Comparison of ENCODE assay signal across 9 mouse cellular contexts in genomic region chr7:16364901-16365500, GRCm38 (mm10). TPM values are rescaled to one million over a fixed set of nuclear protein-coding genes. Genes with fewer than 3 reads are reported as not detected.
DNase-seq lines count a peak whose midpoint lies in the region; ATAC-seq and TF ChIP-seq lines count a peak whose summit lies in the region.
"Had no signal": no experiment of that assay in that cellular context is flagged by ENCODE, and none has a peak within 500 bp of the region (broad histone marks: within the 10 kb centered on the region; RNA-seq: fewer than 3 reads in every experiment).

No protein-coding gene starts in this region.

- H3K9ac ChIP-seq in hindbrain, embryonic 13.5 days: no peak overlapping the region
- H3K9ac ChIP-seq in midbrain, embryonic 12.5 days (replicated peaks): no peak overlapping the region
- H3K9ac ChIP-seq: liver, embryonic 14.5 days had no signal

- WGBS in hindbrain, embryonic 13.5 days: 14% methylated on average over 4 of the region's 4 CpGs
- WGBS in midbrain, embryonic 12.5 days: 18% methylated on average over 4 of the region's 4 CpGs

- H3K27me3 ChIP-seq in hindbrain, embryonic 13.5 days: 0 out of 2 replicates have a peak, but pooled peaks cover 5% of the 10 kb centered on the region
- peaks cover 54% of the 10 kb centered on the region for H3K27me3 ChIP-seq in midbrain, embryonic 12.5 days

- peaks cover 18% of the 10 kb centered on the region for H3K4me1 ChIP-seq in hindbrain, embryonic 13.5 days (replicated peaks)
- H3K4me1 ChIP-seq in midbrain, embryonic 12.5 days: peaks cover 29% of the 10 kb centered on the region

- peak overlapping the region; percentile 40; the same call in 1 of the 2 replicates for H3K27ac ChIP-seq in layer of hippocampus, adult 2 months
- H3K27ac ChIP-seq in hindbrain, embryonic 13.5 days: peak overlapping the region; percentile 63
- peak overlapping the region; percentile 58 for H3K27ac ChIP-seq in midbrain, embryonic 12.5 days (replicated peaks)
- H3K27ac ChIP-seq: liver, embryonic 14.5 days had no signal

- H3K4me3 ChIP-seq in layer of hippocampus, adult 2 months: no peak overlapping the region
- no peak overlapping the region for H3K4me3 ChIP-seq in hindbrain, embryonic 13.5 days
- no peak overlapping the region for H3K4me3 ChIP-seq in midbrain, embryonic 12.5 days

- peaks cover 57% of the 10 kb centered on the region for H3K36me3 ChIP-seq in hindbrain, embryonic 13.5 days
- H3K36me3 ChIP-seq in midbrain, embryonic 12.5 days: peaks cover 71% of the 10 kb centered on the region

- no peak; the same call in 1 of the 2 replicates for ATAC-seq in hindbrain, embryonic 13.5 days (ENCODE audit: low FRiP score)
- peak; percentile 77 for ATAC-seq in midbrain, embryonic 12.5 days (ENCODE audit: low FRiP score, low read depth)
- no peak for ATAC-seq in inflammation-experienced regulatory T-cells, adult 6 months

- no peaks in the 10 kb centered on the region for H3K9me3 ChIP-seq in hindbrain, embryonic 13.5 days
- H3K9me3 ChIP-seq in midbrain, embryonic 12.5 days: no peaks in the 10 kb centered on the region

- TF ChIP-seq CTCF in layer of hippocampus, adult 2 months (conservative IDR thresholded peaks at IDR 0.05): peak; percentile 59
- peak; percentile 1; the same call in 1 of the 2 replicates for TF ChIP-seq CTCF in brain, embryonic 14.5 days (IDR thresholded peaks at IDR 0.05; ENCODE audit: borderline replicate concordance, extremely low read depth, insufficient read depth, insufficient read length)

- H3K4me2 ChIP-seq in hindbrain, embryonic 13.5 days: no peak overlapping the region
- H3K4me2 ChIP-seq in midbrain, embryonic 12.5 days (replicated peaks): 0 out of 2 replicates have a peak overlapping the region, but pooled peaks have one; percentile 16

- DNase-seq in layer of hippocampus, adult 2 months (ENCODE audit: low spot score in 2 of 2): no peak
- DNase-seq in layer of hippocampus, postnatal 25 days (ENCODE audit: extremely low spot score in 1 of 2, low spot score in 1 of 2): no peak
- DNase-seq in brain, embryonic 14.5 days (ENCODE audit: low read depth): peak; percentile 84
- DNase-seq in gastrocnemius, postnatal 25 days: no peak
- DNase-seq in spleen, adult 18-20 months: no peak

- no peak for TF ChIP-seq POLR2A in brain, embryonic 14.5 days (IDR thresholded peaks at IDR 0.05; ENCODE audit: borderline replicate concordance, extremely low read depth, insufficient read depth, insufficient read length, poor library complexity, severe bottlenecking)

RNA-seq across cellular contexts. Expression of gene Sae1, which starts 22.6 kb away (rescaled TPM):
- 10 to 100 TPM; 89.8 to 90.7 TPM for total RNA-seq in layer of hippocampus, adult 2 months (2021)
- 100 to 1,000 TPM in 1 of 2 experiments, 10 to 100 TPM in 1; 90.9 to 105 TPM for total RNA-seq in layer of hippocampus, postnatal 25 days (2021)
- 147 and 150 TPM in 2 replicates for polyA plus RNA-seq in brain, embryonic 14.5 days (2012; rRNA removed)
- 259 and 260 TPM in 2 replicates for polyA plus RNA-seq in hindbrain, embryonic 13.5 days (2015; fragmentation: Nextera tagmentation; extraction: Ambion mirVana)
- 331 and 332 TPM in 2 replicates for polyA plus RNA-seq in midbrain, embryonic 12.5 days (2016; fragmentation: Nextera tagmentation; extraction: Ambion mirVana)
- 100 to 1,000 TPM in 1 of 3 experiments, 10 to 100 TPM in 2; 72.6 to 121 (median 77.7) TPM for polyA plus RNA-seq in inflammation-experienced regulatory T-cells, adult 6 months (2017; shearing (Covaris generic))
- total RNA-seq in gastrocnemius, postnatal 25 days (2021): 10 to 100 TPM; 25.2 to 26.4 TPM

RNA-seq across cellular contexts. Expression of gene Zc3h4, which starts 35.7 kb away (rescaled TPM):
- total RNA-seq in layer of hippocampus, adult 2 months (2021): 10 to 100 TPM; 62.4 to 64.4 TPM
- 10 to 100 TPM; 54.0 to 59.3 TPM for total RNA-seq in layer of hippocampus, postnatal 25 days (2021)
- polyA plus RNA-seq in brain, embryonic 14.5 days (2012; rRNA removed): 63.7 and 73.2 TPM in 2 replicates
- polyA plus RNA-seq in hindbrain, embryonic 13.5 days (2015; fragmentation: Nextera tagmentation; extraction: Ambion mirVana): 17.4 and 18.6 TPM in 2 replicates
- 27.4 and 31.1 TPM in 2 replicates for polyA plus RNA-seq in midbrain, embryonic 12.5 days (2016; fragmentation: Nextera tagmentation; extraction: Ambion mirVana)
- 10 to 100 TPM; 13.1 to 20.1 (median 17.3) TPM for polyA plus RNA-seq in inflammation-experienced regulatory T-cells, adult 6 months (2017; shearing (Covaris generic))
- total RNA-seq in gastrocnemius, postnatal 25 days (2021): 10 to 100 TPM; 22.4 to 25.6 TPM

RNA-seq across cellular contexts. Expression of gene Bbc3, which starts 56.8 kb away (rescaled TPM):
- total RNA-seq in layer of hippocampus, adult 2 months (2021): 10 to 100 TPM; 12.5 to 14.9 TPM
- total RNA-seq in layer of hippocampus, postnatal 25 days (2021): 10 to 100 TPM; 14.0 to 20.0 TPM
- 26.6 and 27.4 TPM in 2 replicates for polyA plus RNA-seq in brain, embryonic 14.5 days (2012; rRNA removed)
- polyA plus RNA-seq in hindbrain, embryonic 13.5 days (2015; fragmentation: Nextera tagmentation; extraction: Ambion mirVana): 24.0 and 24.2 TPM in 2 replicates
- 17.3 and 18.9 TPM in 2 replicates for polyA plus RNA-seq in midbrain, embryonic 12.5 days (2016; fragmentation: Nextera tagmentation; extraction: Ambion mirVana)
- 1 to 10 TPM in 2 of 3 experiments, under 1 TPM in 1; 0.42 to 1.5 (median 1.2) TPM for polyA plus RNA-seq in inflammation-experienced regulatory T-cells, adult 6 months (2017; shearing (Covaris generic))
- 1 to 10 TPM; 1.7 to 2.4 TPM for total RNA-seq in gastrocnemius, postnatal 25 days (2021)
